Mouse (Mus musculus) CH12.LX (cell line): ENCODE data around the gene Gm16253. TPM values are rescaled to one million over a fixed set of nuclear protein-coding genes. Genes with fewer than 3 reads are reported as not detected.

ENCODE experiments used
- DNase-seq: peaks from one replicate; pipeline ENCODE4 v3.0.0-alpha.2; 2013; ENCODE audit errors: extremely low read depth
- H3K27ac ChIP-seq: 2 replicates; pipeline ENCODE4 v1.5.1; 2012; ENCODE audit warnings: low read depth, mild to moderate bottlenecking, control low read depth, moderate library complexity; ENCODE audit not compliant: insufficient read depth
- H3K27me3 ChIP-seq: replicated peaks from 2 replicates; pipeline ENCODE3; 2012; ENCODE audit warnings: inconsistent platforms
- H3K36me3 ChIP-seq, 2 experiments: replicated peaks in 1 of 2; 2 replicates each; pipeline versions ENCODE3 to v1.6.1; 2012; ENCODE audit warnings: inconsistent platforms in 1 of 2, low read length in 1 of 2, mild to moderate bottlenecking in 1 of 2, mixed read lengths in 1 of 2, moderate library complexity in 1 of 2; ENCODE audit not compliant: control insufficient read depth in 1 of 2, insufficient read depth in 1 of 2
- H3K4me1 ChIP-seq, 2 experiments: 2 replicates each; pipeline ENCODE4 v1.6.1; 2012; ENCODE audit warnings: inconsistent platforms in 1 of 2, moderate library complexity in 1 of 2; ENCODE audit not compliant: insufficient read depth in 2 of 2, control insufficient read depth in 1 of 2
- H3K4me2 ChIP-seq: 2 replicates; pipeline ENCODE4 v1.6.1; 2012; ENCODE audit warnings: low read depth, mild to moderate bottlenecking, control low read depth; ENCODE audit not compliant: poor library complexity, insufficient read depth, severe bottlenecking
- H3K4me3 ChIP-seq, 3 experiments: fragments of 150-350 bp in 1 of 3; sonication (generic) in 1 of 3; replicated peaks in 1 of 3; 2 replicates each; pipeline versions ENCODE3 to v1.5.1; 2011 to 2012; ENCODE audit warnings: low read depth in 2 of 3, low read length in 2 of 3, mild to moderate bottlenecking in 2 of 3, moderate library complexity in 2 of 3, control low read depth in 1 of 3, improper control_type of control experiment in 1 of 3, inconsistent platforms in 1 of 3, mixed read lengths in 1 of 3; ENCODE audit not compliant: poor library complexity in 1 of 3
- H3K79me2 ChIP-seq: replicated peaks from 2 replicates; pipeline ENCODE4 v1.6.1; 2012; ENCODE audit warnings: mild to moderate bottlenecking, moderate library complexity; ENCODE audit not compliant: control insufficient read depth, poor library complexity, insufficient read depth, severe bottlenecking; ENCODE audit errors: extremely low read depth
- H3K9ac ChIP-seq: 2 replicates; pipeline ENCODE4 v1.6.1; 2012; ENCODE audit warnings: low read depth, mild to moderate bottlenecking, control low read depth, moderate library complexity; ENCODE audit not compliant: insufficient read depth
- H3K9me3 ChIP-seq: replicated peaks from 2 replicates; pipeline ENCODE3; 2012; ENCODE audit warnings: low read length, inconsistent platforms, mixed read lengths
- CHD1 ChIP-seq: IDR thresholded peaks from 2 replicates; pipeline ENCODE4 v1.6.1; 2012; ENCODE audit warnings: low read depth, low read length, improper control_type of control experiment, inconsistent platforms
- CHD2 ChIP-seq: IDR thresholded peaks from 2 replicates; pipeline ENCODE4 v1.6.1; 2011; ENCODE audit warnings: low read length, improper control_type of control experiment
- CTCF ChIP-seq, 2 experiments: IDR thresholded peaks in 1 of 2; conservative IDR thresholded peaks in 1 of 2; 2 replicates each; pipeline ENCODE4 v1.5.1; 2011 to 2012; ENCODE audit warnings: low read depth in 2 of 2, low read length in 2 of 2, improper control_type of control experiment in 1 of 2, inconsistent platforms in 1 of 2, mild to moderate bottlenecking in 1 of 2, moderate library complexity in 1 of 2
- GABPA ChIP-seq: IDR thresholded peaks from 2 replicates; pipeline ENCODE4 v1.6.1; 2012; ENCODE audit warnings: low read depth, low read length, improper control_type of control experiment, inconsistent platforms; ENCODE audit not compliant: insufficient replicate concordance
- HCFC1 ChIP-seq: IDR thresholded peaks from 2 replicates; pipeline ENCODE4 v1.6.1; 2012; ENCODE audit warnings: low read depth, mild to moderate bottlenecking, inconsistent platforms, low read length, improper control_type of control experiment
- IRF4 ChIP-seq: IDR thresholded peaks from 2 replicates; pipeline ENCODE4 v1.6.1; 2014; ENCODE audit warnings: low read depth, mild to moderate bottlenecking, inconsistent platforms, low read length, improper control_type of control experiment
- JUN ChIP-seq: IDR thresholded peaks from 2 replicates; pipeline ENCODE4 v1.6.1; 2011; ENCODE audit warnings: low read depth, mild to moderate bottlenecking, low read length, improper control_type of control experiment, moderate library complexity; ENCODE audit not compliant: insufficient read depth
- JUND ChIP-seq: conservative IDR thresholded peaks from 2 replicates; pipeline ENCODE4 v1.6.1; 2011; ENCODE audit warnings: low read depth, low read length, improper control_type of control experiment
- MAFK ChIP-seq: IDR thresholded peaks from 2 replicates; pipeline ENCODE4 v1.6.1; 2011; ENCODE audit warnings: low read length, improper control_type of control experiment; ENCODE audit not compliant: insufficient replicate concordance
- NRF1 ChIP-seq: IDR thresholded peaks from 2 replicates; pipeline ENCODE4 v1.6.1; 2014; ENCODE audit warnings: low read depth, mild to moderate bottlenecking, inconsistent platforms, low read length, improper control_type of control experiment, moderate library complexity
- POLR2A ChIP-seq: IDR thresholded peaks from 2 replicates; pipeline ENCODE4 v1.6.1; 2011; ENCODE audit warnings: low read depth, mild to moderate bottlenecking, improper control_type of control experiment, low read length
- RAD21 ChIP-seq: IDR thresholded peaks from 2 replicates; pipeline ENCODE4 v1.6.1; 2011; ENCODE audit warnings: low read depth, mild to moderate bottlenecking, low read length, improper control_type of control experiment, moderate library complexity
- RCOR1 ChIP-seq: conservative IDR thresholded peaks from 2 replicates; pipeline ENCODE4 v1.6.1; 2012; ENCODE audit warnings: low read depth, mild to moderate bottlenecking, inconsistent platforms, low read length, improper control_type of control experiment
- SIN3A ChIP-seq: IDR thresholded peaks from 2 replicates; pipeline ENCODE4 v1.6.1; 2012; ENCODE audit warnings: low read length, improper control_type of control experiment, inconsistent platforms
- SMC3 ChIP-seq: IDR thresholded peaks from 2 replicates; pipeline ENCODE4 v1.6.1; 2011; ENCODE audit warnings: low read depth, low read length, improper control_type of control experiment
- TBP ChIP-seq: conservative IDR thresholded peaks from 2 replicates; pipeline ENCODE4 v1.6.1; 2011; ENCODE audit warnings: low read depth, low read length, improper control_type of control experiment
- UBTF ChIP-seq: IDR thresholded peaks from 2 replicates; pipeline ENCODE4 v1.6.1; 2012; ENCODE audit warnings: low read depth, mild to moderate bottlenecking, inconsistent platforms, low read length, improper control_type of control experiment, moderate library complexity
- ZC3H11A ChIP-seq: IDR thresholded peaks from 2 replicates; pipeline ENCODE4 v1.6.1; 2012; ENCODE audit warnings: low read depth, mild to moderate bottlenecking, inconsistent platforms, low read length, improper control_type of control experiment
- ZKSCAN1 ChIP-seq: IDR thresholded peaks from 2 replicates; pipeline ENCODE4 v1.6.1; 2012; ENCODE audit warnings: low read depth, inconsistent platforms, low read length, improper control_type of control experiment, borderline replicate concordance
- ZMIZ1 ChIP-seq: IDR thresholded peaks from 2 replicates; pipeline ENCODE4 v1.6.1; 2012; ENCODE audit warnings: low read depth, mild to moderate bottlenecking, inconsistent platforms, low read length, improper control_type of control experiment
- ZNF384 ChIP-seq: IDR thresholded peaks from 2 replicates; pipeline ENCODE4 v1.6.1; 2012; ENCODE audit warnings: low read depth, low read length, improper control_type of control experiment, inconsistent platforms
- dilution Hi-C: fragments of 300-500 bp; cut with MboI; formaldehyde crosslinking; loops from 2 replicates; pipeline ENCODE4 v1.14.3; 2020; ENCODE audit warnings: low sequenced_read_pairs; ENCODE audit not compliant: extremely low pct_unique_long_range_greater_than_20kb, extremely low pct_ligation_motif_present
- in situ Hi-C: fragments of 300-500 bp; cut with MboI; formaldehyde crosslinking; loops from 3 replicates; pipeline ENCODE4 v1.14.3; 2019; ENCODE audit warnings: low sequenced_read_pairs, low pct_ligation_motif_present, low pct_unique_long_range_greater_than_20kb, mixed read lengths
- polyA plus RNA-seq: library from polyadenylated mRNA; unstranded; fragments of >175 nt; gene quantifications from 2 replicates; pipeline ENCODE4 v1.2.1, GENCODE M21; 2012; ENCODE audit warnings: low read depth; ENCODE audit not compliant: insufficient read length
- total RNA-seq, 2 experiments: library from RNA; depleted of rRNA; stranded (reverse); fragments of 300-350 nt in 1 of 2; fragments of >200 nt in 1 of 2; gene quantifications; 2 replicates each; pipeline ENCODE4 v1.2.3; 2012 to 2014

Gene Gm16253
- total and polyA plus RNA-seq, 3 experiments = 0.46 to 0.72 TPM; not detected in 1

- TF ChIP-seq TBP (no peak), RAD21 (no peak), GABPA (no peak)
Observed at GRCm38 (mm10) chr3:96561946-96562681, 14.7 kb upstream of the Gm16253 start (continued).

DNA sequence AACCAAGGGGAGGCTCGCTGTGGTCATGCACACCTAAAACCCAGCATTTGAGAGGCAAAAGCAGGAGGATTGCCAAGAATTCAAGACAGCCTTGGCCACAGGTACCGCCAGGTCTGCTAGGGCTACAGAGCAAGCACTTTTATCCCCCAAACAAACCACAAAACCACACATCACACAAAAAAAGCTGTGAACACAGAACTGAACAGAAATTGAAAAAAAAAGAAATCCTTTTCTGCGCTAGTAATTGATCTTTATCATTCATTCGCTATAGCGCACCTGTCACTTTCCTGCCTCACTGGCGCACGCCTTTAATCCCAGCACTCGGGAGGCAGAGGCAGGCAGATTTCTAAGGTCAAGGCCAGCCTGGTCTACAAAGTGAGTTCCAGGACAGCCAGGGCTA lies 13.5 kb upstream of the Gm16253 start:
- Histone ChIP-seq H3K9ac (no peak overlapping the region), H3K27ac (no peak overlapping the region)

GRCm38 (mm10) chr3:96563911-96564632 lies 12.7 kb upstream of the Gm16253 start:
- peaks cover 8 to 61% of the 10 kb centered on the region in 2 experiments for H3K4me1 ChIP-seq
- dilution Hi-C loops (no loop called here), in situ Hi-C loops (no loop called here)
- DNase-seq = no peak
- H3K36me3 ChIP-seq = peaks cover 27 to 28% of the 10 kb centered on the region in 2 experiments
- no peak overlapping the region for H3K27ac ChIP-seq
- H3K4me2 ChIP-seq = no peak overlapping the region
- no peaks in the 10 kb centered on the region for H3K9me3 ChIP-seq
- H3K79me2 ChIP-seq = peaks cover 29% of the 10 kb centered on the region
- H3K9ac ChIP-seq = no peak overlapping the region
- H3K4me3 ChIP-seq = no peak overlapping the region
- TF ChIP-seq ZC3H11A (no peak), MAFK (no peak), UBTF (no peak), CHD2 (no peak), ZKSCAN1 (no peak), RCOR1 (no peak), SIN3A (no peak), JUND (no peak), NRF1 (no peak), IRF4 (no peak), HCFC1 (no peak), POLR2A (no peak), SMC3 (no peak), CHD1 (no peak), ZMIZ1 (no peak), JUN (no peak), CTCF (conservative IDR thresholded peaks at IDR 0.05 in 1 of 2, IDR thresholded peaks at IDR 0.05 in 1 of 2; ENCODE audit: low read depth in 2 of 2, low read length in 2 of 2) (no peak), RAD21 (no peak)
- H3K27me3 ChIP-seq = no peaks in the 10 kb centered on the region

More for the DNA sequence above, 13.5 kb upstream of the Gm16253 start:
- dilution Hi-C loops (no loop called here), in situ Hi-C loops (no loop called here)
- peaks cover 37% of the 10 kb centered on the region for H3K79me2 ChIP-seq
- no peaks in the 10 kb centered on the region for H3K9me3 ChIP-seq
- H3K4me1 ChIP-seq = peaks cover 8 to 55% of the 10 kb centered on the region in 2 experiments
- no peak overlapping the region for H3K4me2 ChIP-seq
- DNase-seq = no peak
- H3K27me3 ChIP-seq = no peaks in the 10 kb centered on the region
- TF ChIP-seq GABPA = no peak
- 0 out of 2 replicates have a peak, but pooled peaks have one; percentile 30 for TF ChIP-seq ZNF384
- peaks cover 28 to 30% of the 10 kb centered on the region in 2 experiments for H3K36me3 ChIP-seq
- H3K4me3 ChIP-seq = no peak overlapping the region
